Mouse (Mus musculus) gastrocnemius, postnatal 25 days (tissue): ENCODE results near the gene Pcdh19. TPM values are rescaled to one million over a fixed set of nuclear protein-coding genes. Genes with fewer than 3 reads are reported as not detected.

Source experiments
- DNase-seq: peaks from one replicate; pipeline ENCODE4 v3.0.0; 2022
- total RNA-seq, 2 experiments: library from RNA; stranded (reverse); gene quantifications; 1 replicate in 1 of 2; 2 replicates in 1 of 2; pipeline ENCODE4 v1.2.3; 2021

Pcdh19 gene
- total RNA-seq, 2 experiments from 2014 or later: 3.3 to 5.9 TPM

DNA sequence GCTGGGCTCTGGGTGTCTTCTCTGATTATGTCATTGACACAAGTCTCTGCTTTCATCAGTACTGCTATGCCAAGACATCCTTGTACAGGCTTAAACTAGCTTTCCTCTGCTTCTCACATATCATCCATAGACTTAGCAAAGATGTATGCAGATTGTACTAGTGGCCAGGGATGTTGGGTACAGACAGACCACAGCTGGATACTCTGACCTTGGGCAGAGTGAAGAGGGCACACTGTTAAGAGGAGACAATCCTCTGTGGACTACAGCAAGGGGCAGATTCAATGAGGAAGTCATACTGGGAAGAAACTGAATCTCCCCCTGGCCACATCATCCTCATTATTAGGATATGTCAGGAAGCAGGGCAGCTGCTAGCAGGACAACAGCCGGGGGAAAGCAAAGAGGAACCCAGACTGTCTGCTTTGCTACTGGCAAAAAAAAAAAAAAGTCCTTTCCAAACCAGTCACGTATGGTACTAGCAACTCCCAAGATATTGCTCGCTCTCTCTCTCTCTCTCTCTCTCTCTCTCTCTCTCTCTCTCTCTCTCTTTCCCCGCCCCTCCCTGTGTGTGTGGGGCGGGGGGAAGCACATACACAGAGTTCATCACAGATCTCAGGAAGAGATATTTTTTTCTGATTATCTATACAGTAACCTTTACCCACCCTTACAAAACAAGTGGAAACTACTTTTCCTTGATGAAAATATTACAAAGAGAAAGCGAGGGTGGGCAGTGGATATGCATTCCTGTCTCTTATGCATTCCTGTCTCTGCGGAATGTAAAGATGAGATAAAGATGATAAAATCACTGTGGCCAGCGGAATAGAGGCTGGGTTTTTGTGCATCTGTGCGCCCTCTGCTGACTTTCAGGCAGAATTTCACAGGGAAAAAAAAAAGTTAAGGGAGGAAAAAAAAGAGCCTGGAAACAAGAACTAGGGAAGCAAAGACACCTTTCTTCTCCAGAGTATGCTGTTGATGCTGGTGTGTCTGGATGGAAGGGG is 31.2 kb downstream of the Pcdh19 start:
- DNase-seq: no peak

DNA sequence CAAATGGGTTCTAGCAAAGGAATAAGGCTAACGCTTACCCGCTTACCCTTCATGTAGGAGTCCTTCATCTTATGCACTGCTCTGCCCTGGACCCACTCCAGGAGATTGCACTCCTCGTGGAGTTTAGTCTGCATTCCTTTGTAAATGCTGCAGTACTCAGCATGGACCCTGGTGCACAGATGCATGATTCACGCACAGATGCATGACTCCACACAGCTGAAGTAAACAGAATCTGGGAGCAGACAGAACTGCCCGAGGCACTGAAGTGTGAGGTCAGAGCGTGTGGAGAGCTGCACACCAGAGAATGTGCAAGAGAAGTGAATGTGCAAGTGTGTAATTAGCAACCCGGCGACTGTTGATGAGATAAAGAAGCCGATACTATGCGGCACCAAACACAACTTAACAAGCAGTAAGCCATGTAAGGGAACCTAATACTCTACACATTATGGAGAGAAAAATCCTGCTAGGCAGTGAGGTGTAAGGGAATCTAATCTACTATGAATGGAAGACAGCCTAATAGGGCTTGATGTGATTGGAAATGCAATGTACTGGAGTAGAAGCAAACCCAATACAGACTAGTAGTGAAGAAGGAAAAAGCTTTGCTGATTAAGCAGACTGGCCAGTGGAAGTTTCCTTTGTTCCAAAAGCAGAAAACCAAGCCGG is 32.8 kb downstream of the Pcdh19 start:
- DNase-seq: no peak

DNA sequence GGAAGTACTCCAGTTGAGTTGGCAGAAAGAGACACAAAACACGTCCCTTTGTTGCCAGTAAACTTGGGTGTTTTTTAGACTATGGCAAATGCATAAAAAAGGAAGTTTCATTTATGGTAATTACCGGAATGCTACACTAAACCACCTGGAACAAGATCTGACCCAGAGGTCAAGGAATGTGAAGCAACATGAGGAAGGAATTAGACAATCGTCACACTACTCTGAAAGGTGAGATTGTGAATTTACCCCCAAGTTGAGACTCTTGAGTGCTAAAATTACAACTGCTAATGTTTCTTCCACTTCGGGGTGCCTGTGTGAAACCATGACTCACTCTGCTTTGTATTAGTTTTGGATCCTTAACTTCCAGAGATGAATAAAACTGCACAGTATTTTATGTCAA is 33.6 kb downstream of the Pcdh19 start:
- DNase-seq: no peak

DNA sequence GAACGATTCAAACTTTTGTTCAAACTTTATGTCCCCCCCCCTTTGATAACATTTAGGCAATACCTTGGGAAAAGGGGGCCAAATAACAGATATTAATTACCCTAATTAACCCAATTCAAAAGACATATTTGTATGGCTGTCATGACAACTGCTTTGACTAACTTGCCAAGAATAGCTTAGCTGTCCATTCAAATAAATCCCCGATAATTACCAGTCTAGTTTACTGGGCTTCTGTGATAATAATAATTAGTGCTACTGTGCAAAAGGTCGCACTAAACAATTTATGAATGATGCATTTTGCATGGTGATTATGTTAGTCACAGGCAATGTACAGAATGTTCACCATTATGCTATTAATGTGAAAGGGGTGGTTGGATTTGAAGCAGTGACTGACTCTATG is 35.7 kb downstream of the Pcdh19 start:
- DNase-seq: no peak

DNA sequence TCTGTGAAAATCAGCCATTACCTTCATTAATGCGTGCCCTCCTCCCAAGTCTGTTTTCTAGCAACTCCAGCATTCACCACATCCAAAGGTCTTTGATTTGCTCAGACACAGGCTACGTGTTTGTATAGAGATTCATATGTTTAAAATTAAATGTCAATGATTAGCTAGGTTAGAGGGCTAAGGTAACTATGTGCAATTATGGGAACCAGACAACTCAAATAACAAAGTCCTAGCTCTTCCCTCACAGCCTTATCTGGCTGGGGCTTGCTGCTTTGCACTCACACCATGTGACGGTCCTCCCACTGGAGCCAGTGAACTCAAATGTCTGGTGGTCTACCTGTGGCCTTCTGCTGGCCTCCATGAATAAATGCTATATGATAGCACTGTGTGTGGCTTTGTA is 38.4 kb downstream of the Pcdh19 start:
- DNase-seq: no peak

DNA sequence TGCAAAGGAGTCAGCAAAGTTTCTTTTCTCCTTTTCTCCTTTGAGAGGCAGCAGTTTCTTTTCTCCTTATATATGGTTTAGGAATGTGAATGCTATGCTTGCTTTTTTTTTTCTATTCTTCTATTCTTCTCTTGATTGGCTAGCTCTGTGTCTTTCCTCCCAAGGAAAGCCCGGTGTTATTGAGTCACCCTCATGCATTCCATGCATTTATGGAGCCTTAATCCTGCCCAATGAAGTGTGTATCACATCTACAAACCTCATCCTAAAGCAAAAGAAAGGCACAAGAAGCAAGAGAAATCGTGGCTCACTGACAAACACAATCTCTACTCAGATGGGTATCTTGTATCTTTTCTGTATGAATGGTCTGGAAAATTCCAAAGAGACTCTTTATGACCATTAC is 41.0 kb downstream of the Pcdh19 start:
- DNase-seq: no peak

DNA sequence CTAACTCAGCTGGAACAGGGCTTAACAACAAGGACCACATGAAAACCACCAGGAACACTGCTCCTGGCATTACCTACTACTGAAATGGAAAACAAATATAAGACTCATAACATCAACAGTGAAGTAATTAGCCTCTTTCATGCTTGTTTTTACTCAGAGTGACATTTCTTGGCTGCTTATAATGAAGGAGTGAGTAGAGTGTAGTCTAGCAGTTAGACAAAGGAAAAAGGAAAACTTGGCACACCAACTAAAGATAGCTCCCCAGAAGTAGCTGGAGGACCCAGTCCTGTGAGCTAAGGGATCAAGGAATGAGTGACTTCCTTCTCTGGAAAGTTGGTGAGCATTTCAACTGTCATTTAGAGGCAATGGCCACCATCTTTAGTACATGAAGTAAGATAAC is 49.3 kb downstream of the Pcdh19 start:
- DNase-seq: no peak

DNA sequence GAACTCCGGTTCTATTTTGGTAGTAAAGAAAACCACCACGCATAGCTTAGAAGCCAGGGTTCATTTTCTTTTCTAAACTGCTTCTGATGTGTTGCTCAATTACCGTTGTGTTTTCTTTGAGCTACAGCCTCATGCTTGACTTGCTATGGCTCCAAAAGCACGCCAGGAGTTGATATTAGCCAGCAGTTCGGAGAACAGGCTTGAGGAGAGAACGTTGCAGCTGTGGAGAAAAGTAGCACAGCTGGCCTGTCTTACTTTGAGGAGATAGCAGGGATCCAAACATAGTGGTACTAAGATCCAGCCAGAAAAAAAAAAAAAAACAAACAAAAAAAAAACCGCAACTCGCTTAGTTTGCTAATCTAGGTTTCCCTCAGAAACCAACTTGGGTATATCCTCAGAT is 59.2 kb downstream of the Pcdh19 start:
- peak; percentile 9 for DNase-seq

DNA sequence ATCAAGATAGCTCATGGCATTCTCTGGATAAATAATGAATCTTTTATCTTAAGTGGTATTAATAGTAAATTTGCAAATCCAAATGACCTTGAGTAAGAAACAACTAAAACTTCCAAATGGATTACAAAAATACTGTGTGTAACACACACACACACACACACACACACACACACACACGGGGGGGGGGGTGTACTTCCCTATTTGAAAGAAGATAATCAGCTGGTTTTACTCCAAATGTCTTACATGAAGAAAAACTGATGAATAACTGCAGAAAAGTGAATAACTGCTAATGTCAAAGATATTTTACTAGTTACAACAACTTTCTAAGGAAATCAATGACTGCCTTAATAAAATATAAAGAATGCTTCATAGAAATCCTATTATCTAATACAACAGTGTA is 70.6 kb downstream of the Pcdh19 start:
- no peak for DNase-seq

DNA sequence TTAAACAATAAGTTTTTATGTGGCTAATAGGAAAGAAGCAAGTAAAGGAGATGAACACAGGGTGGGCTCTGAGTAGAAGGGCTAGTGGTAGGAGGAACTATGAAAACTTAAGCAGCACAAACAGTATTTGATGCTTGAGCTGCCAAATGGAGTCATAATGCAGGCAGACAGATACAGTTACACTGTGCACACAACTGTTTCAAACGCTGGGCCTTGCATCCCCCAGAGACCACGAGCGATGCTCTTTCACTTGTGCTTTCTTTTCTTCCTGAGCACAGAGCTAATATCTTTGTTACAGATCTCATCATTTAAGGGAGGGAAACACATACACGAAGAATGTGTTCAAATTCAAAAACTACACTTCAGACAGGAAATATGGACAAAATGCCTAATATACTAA is 83.0 kb downstream of the Pcdh19 start:
- DNase-seq: peak; percentile 5

DNA sequence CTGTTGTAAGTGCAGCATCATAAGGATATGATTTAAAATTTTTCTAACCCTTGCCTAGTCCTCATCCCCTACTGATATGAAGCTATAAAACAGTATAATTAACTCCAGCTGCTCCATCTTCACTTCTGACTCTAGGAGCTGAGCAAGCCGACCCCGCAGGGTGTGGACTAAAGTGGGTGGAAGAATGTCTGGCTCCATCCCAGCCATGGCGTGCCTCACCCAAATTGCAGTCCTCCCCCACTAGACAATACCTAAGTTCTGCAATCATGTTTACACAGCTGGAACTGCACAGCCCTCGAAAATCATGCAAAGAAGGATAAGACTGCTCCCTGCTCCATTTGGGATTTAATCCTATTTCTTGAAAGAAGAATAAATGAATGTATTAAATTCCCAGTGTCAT is 84.5 kb downstream of the Pcdh19 start:
- peak; percentile 24 for DNase-seq

DNA sequence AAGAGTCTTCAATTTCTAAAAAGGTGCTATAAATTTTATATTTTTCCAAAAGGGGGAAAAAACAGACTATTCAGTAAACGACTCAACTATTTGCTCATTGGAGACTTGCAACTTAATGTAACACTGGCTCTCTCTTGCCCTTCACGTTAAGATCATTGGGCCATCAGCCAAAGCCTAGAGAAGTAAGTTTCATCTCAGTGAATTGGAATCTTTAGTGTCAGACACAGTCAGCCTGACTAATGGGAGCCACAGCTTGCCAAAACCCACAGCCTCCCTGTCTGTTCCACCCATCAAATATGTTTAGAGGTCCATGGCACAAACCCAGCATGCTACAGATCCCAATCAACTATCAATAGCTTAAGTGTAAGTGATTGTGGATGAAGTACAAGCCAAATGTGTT is 86.7 kb downstream of the Pcdh19 start:
- DNase-seq: no peak

DNA sequence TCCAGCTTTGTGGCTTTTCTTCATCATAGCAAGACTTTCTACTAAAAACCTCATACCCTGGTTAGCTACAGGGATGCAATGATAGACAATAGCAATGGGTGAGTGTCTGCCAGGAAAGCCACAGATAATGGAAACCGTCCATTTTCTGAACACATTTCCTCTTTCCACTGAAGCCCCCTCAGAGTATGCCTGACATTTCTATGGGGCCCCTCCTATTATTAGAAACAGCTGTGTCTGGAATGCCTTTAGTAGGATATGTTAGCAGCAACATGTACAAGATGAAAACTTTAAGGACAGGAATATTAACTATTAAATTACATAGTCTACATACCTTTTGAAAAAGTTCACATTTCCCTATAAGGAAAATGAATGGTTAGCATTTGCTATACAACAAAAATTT is 87.1 kb downstream of the Pcdh19 start:
- no peak for DNase-seq

DNA sequence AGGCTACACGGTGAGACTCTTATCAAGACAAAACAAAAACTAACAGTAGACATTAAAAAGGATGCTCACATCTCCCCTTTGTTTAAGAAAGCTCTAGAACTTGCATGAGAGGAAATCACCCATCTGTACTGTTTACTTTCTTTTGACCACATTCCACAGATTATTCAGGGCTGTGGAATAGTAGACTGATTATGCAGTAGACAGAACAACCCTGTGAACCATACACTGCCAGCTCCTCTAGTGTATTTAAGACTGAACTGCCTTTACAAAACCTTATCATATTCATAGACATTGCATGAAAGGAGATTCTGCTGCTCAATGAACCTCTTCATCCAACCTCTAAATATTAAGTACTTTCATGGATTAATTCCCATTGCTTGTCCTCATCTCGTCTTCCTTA is 87.6 kb downstream of the Pcdh19 start:
- no peak for DNase-seq

DNA sequence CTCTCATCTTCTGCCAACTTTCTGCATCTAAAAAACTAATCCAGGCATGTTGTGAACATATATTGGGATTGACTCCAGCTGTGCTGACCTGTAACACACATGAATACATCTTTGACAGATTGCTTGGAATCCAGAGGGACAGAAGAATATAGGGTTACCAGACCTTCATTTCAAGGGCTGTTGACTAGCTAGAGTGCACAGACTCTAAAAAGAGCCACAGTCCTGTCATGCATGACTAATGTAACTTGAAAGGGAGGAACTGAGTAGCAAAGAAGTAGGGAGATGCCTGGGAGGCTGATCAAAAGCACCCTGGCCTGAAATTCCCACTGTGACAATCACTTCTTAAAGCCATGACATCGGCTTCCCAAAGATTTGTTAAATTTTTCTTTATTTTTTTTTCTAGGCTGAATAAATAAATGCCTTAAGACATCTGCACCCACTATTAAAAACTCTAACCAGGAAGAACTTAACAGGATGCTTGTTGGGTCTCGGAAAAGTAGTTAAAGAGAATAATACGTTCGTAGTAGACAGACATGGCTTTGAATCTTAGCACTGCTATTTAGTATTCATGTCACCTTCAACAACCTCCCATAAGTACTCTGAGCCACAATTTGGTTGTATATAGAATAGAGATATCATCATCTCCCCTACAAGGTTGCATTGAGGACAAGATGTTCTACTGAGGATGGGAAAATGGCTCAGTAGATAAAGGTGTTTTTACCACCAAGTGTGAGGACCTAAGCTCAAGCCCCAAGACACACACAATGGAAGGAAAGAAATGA is 113.0 kb downstream of the Pcdh19 start:
- DNase-seq: no peak

DNA sequence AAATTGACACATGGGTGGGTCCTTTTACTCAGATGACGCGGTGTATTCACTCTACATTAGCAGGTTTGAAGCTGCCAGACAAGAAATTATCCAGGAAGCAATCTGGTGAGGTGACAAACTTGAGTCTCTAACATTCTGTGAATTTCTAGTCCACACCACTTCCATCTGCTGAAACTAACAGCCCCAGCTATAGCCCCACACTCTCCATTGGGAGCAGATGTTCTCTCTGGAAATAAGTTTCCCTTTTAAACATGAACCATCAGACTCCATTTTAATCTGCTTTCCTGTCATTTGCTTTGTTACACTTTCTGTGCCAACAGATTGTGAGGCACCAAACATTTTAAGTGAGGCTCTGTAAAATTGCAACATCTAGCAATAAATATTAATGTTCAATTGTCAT is 123.4 kb downstream of the Pcdh19 start:
- no peak for DNase-seq

Other genes starting within 250 kb of the Pcdh19 start
- gene Tnmd, start 162.0 kb upstream of the Pcdh19 start, total RNA-seq: 10 to 100 TPM; 13.5 to 37.1 TPM
- 1 to 10 TPM; 3.2 to 6.4 TPM for gene Tspan6, start 209.4 kb upstream of the Pcdh19 start, total RNA-seq
- 1 to 10 TPM; 3.4 to 5.5 TPM for gene Srpx2, start 219.4 kb upstream of the Pcdh19 start, total RNA-seq